Mouse (Mus musculus) brain, adult 2 months (tissue): ENCODE measurements at regions not wholly inside any gene's neighbourhood (a gene's known extent, or its start where the extent isn't known, plus 50 kb on each side); places are given as distances from the start of the nearest gene placed in this dataset.

Experiments used
- DNase-seq: peaks from one replicate; pipeline ENCODE4 v3.0.0; 2011; ENCODE audit warnings: low read depth, low spot score

DNA sequence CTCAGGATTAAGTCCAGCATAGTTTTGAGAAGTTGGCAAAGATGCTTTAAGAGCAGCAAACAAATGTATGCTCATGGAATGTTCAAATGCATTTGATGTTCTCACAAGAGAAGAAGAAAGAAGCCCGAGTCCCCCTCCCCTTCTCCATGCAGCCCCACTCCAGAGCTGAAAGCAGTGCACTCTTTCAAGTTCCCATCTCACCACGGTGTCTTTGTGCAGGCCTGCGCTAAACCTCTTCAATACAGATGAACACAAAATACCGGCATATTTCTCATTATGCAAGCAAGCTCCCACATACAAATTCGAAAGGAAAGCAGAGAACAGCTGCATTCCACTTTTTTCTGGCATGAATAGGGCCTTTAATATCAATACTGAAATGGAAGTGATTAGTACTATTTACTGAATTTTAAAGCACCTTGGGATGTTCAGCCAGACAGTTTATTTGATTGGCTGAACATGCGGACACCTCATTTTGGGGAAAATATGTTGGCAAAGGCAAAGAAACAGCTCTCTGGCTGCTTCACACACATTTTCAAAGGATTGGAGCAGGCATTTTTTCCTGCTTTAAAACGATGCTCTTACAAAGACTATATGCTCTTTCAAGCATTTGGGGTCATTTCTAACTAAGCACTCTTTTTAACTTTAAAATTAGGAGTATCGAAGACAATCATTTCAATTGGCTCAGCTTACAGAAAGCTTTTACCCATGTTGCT, 595.8 kb downstream of the Car8 start:
- DNase-seq = peak; percentile 52

DNA sequence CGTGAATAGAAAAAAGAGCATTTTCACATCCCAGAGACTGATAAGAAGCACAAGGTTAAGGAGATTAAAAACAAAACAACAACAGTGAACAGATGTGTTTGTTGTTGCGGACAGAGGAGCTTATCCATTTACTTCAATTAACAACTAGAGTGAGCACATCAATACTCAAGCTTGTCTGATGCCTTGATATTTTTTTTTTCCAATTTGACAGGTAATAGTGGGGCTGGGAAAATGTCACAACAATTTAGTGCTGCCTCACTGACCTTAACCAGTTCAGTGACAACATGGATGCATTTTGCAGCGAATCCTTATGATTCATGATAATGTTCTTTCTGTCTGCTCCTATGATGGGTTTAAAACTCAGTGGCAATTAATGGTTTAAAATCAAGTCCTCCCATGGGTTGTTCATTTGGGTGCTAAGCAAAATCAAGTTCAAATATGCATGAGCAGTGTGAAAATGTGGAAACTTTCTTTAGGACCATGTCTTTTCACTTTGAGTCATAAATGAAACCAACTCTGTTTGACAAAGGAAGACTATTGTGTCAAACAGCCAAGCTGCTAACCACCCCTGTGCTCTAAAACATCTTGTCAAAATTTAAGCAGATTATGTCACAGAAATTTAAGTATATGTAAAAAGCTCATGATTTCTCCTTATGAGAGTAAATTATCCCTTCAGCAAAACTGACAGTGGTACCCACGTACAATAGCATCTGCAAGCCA, 641.0 kb downstream of the Car8 start:
- DNase-seq = peak; percentile 22

DNA sequence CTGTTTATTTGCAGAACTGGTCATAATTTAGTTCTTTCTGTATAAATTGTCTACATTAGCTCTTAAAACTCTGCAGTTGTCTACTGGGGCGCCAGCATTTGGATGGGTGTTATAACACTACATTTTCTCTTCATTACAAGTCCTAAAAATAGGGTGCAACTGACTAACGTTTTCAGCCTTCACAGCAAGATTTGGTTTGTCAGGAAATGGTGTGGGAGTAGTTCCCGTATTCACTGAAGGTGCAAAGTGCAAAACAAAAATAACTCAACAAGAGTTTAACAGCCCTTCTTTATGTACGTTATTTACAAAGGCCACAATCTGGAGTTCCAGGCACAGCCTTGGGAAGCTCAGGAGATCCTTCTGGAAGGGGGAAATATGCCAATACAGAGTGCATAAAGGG, 642.7 kb downstream of the Car8 start:
- DNase-seq = peak; percentile 89

DNA sequence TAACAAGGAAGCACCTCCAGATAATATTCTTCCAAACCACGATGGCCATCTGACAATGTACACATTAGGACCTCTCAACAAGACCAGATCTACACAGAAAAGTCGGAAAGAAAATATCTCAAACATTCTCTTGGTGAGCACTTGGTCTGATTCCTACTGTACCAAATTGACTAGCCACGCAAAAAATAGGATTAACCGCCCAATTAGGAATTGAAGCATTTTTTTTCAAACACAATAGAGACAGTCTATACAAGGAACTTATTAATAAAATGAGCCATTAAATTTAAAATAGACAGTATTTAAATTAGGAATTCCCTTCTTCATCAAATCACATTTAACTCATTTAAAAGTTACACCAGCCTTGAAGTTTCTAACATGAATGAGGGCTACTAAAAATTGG, 655.0 kb downstream of the Car8 start:
- no peak for DNase-seq

DNA sequence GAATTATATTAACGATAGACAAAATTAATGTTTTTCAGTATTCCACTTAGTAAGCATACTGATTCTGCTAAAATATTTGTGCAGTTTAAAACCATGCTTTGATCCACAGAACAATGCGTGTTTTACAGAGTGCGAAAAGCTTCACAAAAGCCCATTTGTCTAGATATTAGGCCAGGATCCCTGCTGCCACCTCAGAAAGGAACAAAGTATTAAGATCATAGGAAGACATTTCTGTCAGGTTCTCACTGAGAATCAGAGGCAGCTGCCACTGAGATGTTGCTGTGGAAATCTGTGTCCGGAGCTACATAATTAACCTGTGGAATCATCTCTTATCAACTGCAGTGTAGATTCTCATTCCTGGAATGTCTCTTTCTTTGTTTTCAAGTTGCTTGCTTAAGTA, 656.9 kb downstream of the Car8 start:
- DNase-seq = peak; percentile 16

DNA sequence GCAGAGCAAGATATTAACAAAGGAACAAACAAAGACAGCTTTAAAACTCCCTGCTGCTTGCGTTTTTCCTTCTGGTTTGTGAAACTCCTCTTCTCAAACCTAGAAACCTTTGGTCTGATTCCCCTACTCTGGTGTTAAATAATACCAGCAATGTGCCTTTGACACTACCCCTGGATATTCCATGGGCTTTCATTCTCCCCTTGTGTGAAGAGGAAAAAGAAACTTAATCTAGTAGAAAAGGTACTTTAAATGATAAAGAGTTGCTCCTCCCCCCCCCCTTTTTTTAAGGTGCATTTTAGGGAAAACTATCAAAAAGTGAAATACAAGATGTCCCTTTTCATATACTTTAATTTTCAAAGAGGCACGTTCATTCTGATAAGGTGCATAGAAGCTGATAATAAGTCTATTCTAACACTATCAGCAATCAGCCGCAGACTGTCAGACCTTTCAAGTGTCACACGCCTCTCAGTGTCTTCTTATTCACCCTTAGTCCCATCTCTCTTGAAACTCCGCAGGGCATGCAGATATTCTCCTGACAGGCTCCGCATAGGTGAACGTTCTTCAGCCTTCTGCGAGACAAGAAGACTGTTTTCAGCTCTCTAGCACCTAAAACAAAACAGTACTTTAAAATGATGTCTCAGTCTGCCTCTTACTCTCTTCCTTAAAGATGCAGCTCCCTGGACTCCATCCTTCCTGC, 657.5 kb downstream of the Car8 start:
- peak; percentile 22 for DNase-seq

DNA sequence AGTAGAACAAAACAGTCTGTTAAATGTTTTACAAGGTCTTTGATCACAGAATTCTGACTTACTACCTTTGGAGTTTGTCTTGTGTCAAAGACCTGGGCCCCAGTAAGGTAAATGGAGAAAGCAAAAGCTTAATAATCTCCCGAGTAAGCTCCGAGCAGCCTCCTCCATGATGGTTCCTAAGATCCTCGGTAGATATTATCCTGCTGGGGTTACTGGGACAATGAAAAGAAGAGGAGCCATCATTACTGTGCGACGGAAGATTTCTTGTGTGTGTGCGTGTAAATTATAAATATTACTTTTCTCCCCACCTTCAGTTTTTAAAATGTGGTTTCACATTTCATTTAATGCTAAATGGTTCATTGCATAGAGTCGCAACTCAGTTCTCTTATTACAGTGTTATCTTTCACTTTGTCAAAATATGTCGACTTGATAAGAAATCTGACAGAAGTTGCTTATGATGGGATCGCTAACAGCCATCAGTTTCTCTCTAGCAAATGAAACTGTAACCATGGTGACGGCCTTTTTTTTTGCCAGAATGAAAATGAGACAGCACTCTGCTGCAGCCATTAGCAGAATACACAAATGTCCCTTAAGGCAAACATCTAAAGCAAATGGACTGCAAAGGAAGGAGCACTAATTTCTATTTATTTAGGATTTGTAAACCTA, 658.2 kb downstream of the Car8 start:
- DNase-seq = peak; percentile 83

DNA sequence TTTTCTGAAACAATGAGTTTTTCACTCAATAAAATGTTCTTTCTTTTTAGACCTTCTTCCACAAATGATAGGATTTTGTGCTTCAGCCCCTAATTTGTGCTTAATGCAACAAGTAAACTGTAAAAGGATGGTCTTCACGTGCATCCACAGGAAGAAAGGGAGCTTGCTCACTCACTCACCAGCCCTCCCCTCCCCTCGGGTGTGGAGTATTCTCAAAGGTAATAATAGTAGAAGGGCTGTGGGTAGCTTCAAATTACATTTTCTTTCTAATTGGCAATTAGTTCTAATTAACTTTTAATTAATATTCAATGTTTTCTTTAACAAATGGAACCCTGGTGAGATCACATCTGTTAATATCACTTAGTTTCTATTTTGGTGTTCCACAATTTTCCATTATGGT, 664.8 kb downstream of the Car8 start:
- no peak for DNase-seq

DNA sequence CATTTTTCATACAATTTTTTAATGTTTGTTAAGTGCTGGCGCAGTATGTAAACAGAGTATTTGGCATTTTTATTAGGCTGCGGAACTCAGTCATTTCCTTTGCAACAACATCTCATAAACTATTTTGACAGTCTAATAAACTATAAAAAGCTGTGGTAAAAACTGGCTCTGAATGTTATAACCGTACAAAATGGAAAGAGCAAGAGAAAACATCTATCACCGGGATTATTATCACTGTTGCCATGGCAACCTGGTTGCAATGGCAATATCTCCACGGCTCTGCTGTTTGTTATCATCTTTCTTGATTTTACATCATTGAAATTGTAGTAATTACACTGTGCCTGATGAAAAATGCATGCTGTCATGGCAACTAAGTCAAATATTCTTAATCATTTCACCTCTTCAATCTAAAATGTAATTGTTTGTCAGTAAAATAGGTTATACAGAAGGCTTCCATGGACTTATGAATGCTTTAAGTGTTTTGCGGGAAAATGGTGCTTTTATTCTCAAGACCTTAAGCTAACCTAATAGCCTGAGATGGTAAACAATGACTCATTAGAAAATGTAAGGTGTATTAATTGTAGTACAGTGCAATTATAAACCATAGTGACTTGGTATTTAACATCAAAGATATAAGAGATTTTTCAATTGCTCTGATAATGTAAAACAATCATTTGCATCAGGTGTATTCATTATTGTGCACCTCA, 671.0 kb downstream of the Car8 start:
- peak; percentile 58 for DNase-seq

DNA sequence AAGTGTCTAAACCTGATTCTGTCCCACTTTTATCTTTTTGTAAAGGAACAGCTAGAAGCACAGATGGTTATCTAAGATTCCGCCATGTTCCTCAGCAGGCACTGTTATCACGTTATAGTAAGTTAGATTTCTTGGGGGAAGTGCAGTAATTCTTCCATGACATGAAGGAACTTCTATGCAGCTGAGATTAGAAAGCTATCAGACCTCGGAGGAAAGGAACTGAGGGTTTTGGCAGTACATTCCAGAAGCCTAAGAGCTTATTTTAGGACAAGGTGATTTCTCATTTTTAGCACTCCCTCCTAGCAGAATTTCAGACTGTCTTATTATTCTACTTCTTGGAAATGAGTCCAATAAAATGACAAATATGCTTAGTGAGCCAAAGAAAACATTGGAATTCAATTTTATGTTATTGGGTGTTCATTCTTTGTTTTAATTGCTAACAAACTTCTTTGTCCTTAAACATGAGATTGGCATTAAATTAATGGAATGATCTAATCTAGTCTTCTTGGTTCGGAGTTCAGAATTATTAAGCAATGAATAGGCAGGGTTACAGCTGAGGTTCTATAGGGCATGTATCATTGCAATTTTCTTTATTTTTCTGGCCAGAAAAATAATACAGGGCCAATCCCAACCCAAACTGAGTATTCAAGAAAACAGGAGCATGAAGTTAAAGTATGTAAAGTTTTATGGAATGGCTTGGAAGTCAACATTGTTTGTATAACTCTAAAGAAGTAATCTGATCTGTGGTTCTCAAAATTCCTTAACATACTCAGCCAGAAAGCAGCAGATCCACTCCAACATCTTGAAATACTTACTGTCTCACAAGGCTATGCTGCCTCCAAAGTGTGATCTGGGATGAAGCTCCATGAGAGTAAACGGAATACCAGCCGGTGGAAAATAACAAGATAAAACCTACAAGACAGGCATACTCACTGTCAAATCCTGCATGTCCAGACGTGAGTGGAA, 678.7 kb downstream of the Car8 start:
- DNase-seq = peak; percentile 48

DNA sequence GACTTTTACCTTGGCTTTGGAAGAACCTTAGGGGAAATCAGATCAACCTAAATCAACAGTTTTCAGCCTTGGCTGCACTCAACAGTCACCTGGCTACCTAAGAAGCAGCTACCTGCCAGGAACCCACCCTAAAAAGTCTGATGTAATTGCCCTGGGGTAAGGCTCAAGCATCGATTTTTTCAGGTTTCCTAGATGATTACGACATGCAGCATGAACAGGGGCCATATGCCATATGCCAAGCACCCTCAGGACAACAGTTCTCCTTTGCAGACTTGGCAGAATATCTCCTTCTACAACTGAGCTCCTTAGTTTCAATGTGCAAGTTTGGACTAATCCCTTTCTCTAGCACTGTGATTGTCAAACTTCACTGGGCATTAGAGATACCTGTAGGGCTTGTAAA, 680.1 kb downstream of the Car8 start:
- DNase-seq = no peak

DNA sequence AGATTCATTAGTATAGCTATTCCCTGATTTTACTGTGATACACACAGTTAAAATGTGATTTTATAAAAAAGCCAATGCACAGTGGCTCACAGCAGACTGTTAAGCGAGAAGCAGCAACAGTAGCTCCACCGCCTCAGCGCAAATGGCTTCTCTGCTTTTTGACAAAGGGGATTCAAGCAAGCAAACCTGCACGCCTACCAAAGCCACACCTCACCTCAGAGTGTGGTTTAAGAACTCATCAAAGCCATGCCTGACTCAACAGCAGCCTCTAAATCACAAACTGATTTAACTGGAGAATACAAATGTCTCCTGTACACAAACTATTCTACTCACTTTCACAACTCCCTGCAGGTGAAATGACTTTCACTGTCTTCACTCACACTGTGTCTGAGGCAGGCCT, 704.5 kb downstream of the Car8 start:
- no peak for DNase-seq

DNA sequence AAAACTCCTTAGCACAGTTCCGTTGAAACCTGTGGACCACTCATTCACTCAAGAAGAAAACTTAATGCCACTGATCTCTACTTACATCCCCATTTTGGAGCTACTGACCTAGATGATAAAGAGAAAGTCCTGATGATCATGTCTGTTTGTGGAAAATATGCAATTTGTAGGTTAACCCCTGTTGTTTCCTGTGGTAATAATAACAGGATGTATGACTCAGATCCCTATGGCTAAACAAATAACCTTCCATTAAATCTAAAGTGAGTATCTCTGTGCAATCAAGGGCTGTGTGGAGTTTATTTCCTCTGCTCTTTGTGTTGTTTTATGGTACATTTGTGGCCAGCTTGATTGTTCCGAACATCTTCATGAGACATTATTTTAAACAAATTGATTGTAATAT, 711.1 kb downstream of the Car8 start:
- no peak for DNase-seq

DNA sequence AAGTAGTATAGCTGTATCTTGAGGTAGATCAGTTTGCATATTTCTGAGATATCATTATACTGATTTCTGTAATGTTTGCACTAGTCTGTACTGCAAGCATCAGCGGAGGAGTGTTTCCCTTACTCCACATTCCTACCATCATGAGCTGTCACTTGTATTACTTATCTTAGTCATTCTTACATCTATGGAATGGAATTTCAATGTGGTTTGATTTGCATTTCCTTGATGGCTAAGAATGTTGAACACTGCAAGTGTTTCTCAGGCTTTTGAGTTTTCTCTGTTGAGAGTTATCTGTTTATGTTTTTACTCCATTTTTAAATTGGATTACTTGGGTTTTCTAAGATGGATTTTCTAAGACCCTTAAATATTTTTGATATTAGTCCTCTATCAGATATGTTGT, 725.8 kb downstream of the Car8 start:
- peak; percentile 6 for DNase-seq

DNA sequence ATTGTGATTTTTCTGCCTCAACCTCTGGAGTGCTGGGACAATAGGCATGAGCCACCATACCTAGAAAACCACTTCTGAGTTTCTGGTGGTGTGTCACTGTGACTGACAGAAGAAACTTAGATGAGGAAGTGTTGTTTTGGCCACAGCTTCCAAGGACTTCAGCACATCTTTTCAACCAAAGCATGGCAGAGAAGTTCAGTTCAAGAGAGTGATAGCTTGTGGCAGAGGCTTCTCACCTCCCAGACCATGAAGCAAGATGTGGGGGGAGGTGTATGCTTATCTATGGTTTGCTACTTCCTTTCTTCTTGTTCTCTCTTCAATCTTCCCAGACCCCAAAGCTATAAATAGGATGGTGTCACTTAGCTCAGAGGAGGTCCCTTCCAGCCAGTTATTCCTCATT, 753.3 kb downstream of the Car8 start:
- no peak for DNase-seq

DNA sequence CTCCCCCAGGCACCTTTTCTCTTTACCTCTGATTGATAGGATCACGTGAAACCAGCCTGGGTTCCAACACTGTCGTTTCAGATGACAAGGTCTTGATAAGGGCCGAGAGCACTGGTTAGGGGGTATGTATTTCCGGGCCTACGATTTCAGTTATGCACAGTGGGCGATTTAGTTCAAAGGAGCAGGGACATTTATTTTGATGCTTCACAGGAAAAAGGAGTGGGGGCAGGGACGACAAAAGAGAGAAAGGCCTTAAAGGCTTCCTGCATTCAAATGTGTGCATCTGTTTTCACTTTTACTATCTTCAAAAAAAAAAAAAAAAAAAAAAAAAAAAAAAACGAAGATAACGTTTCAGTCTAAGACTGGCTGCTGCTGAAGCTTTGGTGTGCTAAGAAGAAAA, 783.7 kb downstream of the Car8 start:
- DNase-seq = no peak

DNA sequence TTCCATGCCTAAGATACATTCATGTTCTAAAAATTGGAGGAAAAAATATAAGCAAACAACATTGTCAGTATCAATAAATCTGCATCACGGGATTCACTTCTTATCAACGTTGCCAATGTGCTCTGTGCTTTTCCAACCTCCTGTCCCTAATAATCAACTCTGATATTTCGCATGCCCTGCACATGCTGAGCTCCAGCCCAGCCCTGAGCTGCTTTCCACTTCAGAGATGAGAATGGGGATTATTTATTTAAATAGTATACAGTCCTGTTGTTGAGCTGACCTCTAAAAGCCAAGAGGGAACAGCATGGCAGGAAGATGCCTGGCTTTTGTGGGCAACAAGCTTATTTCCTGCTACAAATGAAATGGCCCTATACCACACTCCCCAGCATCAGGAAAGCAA, 786.2 kb downstream of the Car8 start:
- DNase-seq = no peak

DNA sequence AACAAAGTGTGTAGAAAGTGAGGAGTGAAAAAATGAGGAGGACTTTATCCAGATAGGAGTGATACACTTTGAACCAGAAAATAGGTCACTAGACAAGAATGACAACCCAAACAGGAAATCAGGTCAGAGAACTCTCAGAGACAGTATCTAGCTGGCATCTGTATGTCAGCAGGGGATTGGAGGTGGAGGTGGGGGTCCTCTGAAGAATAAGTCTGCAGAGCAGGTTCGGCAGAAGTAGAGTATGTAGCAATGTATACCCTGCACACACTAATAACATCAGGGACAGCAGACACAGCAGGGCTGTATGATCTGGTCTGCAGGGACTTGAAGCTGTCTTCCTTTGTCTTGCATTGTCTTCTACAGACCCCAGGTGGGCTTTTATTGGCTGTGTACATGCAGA, 787.9 kb downstream of the Car8 start:
- DNase-seq = no peak

DNA sequence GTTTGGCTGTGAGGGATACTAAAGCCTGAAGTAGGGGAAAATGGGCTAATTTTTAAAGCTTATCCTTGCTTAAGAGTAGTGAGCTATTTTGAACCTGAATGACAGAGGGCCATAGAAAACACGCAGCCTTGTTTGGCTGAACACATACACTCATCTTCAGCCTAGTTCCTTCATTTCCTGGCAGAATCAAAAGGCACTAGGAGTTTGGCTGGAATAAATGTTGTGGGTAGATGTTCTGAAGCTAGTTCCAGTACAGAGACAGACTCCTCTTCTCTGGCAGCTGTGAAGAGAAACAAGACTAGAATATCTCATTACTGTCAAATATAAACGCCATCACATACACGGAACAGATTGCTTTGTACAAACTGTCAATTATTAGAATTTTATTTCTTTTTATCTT, 809.5 kb downstream of the Car8 start:
- peak; percentile 80 for DNase-seq

DNA sequence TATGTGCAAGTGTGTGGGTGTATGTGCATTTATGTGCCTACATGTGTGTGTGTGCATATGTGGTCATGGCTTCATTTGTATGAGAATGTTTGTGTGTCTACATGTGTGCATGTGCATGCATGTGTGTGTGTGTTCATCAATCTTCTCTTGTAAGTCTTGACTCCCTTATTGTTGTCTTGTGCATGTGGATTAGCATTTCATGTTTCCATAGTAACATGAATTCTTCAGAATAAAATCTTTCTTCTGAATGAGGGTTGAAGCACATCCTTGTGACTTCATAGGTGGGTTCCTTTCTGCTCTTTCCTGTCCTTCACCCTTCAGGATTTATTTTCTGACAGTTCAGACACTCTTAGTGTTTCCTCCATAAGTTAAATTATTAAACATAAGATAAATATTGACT, 814.8 kb downstream of the Car8 start:
- DNase-seq = no peak

DNA sequence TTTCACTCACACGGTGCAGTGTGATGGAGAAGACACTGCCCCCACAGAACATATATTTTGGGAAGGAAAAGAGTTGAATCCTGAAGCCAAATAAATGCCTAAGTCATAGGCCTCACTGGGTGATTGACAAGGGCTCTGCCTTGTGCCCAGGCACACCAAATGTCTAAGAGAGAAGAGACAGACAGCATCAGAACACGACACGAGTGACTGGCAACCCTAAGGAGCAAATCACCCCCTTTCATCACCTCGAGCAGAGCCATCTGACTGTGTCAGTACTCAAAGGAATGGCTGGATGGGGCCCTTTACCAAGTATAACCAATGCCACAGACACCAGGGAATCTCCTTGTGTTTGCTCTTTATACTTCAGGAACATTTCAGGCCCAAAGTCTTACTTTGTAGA, 815.6 kb downstream of the Car8 start:
- no peak for DNase-seq
